Mouse (Mus musculus) lung, postnatal 0 days (tissue): ENCODE measurements around the gene Cers5.

Experiments used
- CTCF ChIP-seq: IDR thresholded peaks from 2 replicates; pipeline ENCODE4 v1.5.1; 2016; ENCODE audit warnings: antibody characterized with exemption, mild to moderate bottlenecking
- EP300 ChIP-seq: IDR thresholded peaks from 2 replicates; pipeline ENCODE4 v1.6.1; 2016; ENCODE audit warnings: antibody characterized with exemption, mild to moderate bottlenecking, control low read depth

GRCm38 (mm10) chr15:99718461-99719021, 54.1 kb downstream of the Cers5 start:
- TF ChIP-seq CTCF (no peak), EP300 (no peak)
